Mouse (Mus musculus) heart, postnatal 14 days (tissue): Measurements from ENCODE around the gene Trex1. TPM values are rescaled to one million over a fixed set of nuclear protein-coding genes. Genes with fewer than 3 reads are reported as not detected.

Source experiments
- DNase-seq, 2 experiments: peaks; one replicate each; pipeline ENCODE4 v3.0.0; 2021 to 2022
- intact Hi-C: fragments of 180-260 bp; cut with DNase I; formaldehyde crosslinking; loops from one replicate; pipeline ENCODE4 v1.15.1; 2025
- total RNA-seq, 2 experiments: library from RNA; stranded (reverse); gene quantifications; 2 replicates each; pipeline ENCODE4 v1.2.3; 2021

Gene Trex1
- total RNA-seq, 2 experiments from 2014 or later: 10.4 to 10.6 TPM

DNA sequence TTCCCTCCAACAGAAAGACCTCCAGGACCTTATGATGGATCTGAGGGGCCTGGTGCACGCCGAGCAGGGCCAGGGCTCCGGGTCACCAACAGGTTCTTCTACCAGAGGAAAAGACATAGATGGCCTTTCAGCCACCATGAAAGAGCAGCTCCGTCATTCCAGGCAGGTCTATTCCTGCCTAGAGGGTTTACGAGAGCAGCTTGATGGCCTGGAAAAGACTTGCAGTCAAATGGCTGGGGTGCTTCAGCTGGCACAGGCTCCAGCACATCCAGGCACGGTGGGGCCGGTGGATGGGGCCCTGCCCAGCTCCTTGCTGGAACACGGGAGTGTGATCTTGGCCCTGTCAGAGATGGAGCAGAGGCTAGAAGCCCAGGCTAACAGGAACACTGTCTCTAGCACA, 32.3 kb upstream of the Trex1 start:
- no peak for DNase-seq
- intact Hi-C loops: no loop called here

DNA sequence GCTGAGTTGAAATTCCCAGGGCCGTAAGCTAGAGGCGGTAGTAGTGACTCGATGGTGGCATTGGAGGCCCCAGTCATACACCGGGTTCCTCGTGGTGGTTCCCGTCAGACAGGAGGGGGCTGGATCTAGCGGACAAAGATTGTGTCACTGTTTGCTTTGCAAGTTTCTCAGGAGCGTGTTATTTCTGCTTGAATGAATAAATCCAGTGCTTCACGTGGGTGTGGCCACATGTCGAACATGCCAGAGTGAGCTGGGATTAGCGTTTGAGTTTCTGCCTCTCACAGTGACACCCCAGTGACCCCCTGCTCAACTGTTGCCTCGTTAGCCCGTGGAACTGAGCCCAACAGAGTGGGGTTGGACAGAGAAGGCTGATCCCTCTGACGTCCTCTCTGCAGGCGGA, 30.9 kb upstream of the Trex1 start:
- intact Hi-C loops: no loop called here
- DNase-seq: no peak

DNA sequence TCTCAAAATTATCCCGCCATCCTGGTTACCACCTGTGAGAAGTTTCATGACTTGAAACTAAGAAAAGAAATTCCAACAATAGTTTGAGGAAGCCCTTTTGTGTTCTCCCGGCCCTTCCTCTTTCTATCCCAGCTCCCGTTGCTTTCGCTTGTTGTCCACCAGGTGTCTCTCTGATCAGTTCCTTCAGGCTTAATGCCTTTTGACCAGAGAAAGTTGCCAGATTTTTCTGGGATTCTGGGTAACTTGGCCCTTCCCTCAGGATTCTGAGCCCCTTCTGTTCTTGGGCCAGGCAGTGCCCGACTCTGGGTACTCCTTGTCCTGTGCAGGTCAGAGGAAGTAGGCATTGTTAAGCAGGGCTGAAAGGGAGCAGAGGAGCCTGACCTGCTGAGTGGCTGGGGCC, 28.5 kb upstream of the Trex1 start:
- DNase-seq: peak; percentile 44 to 72
- intact Hi-C loops: loop anchor here (1.0 kb wide), 1 partner anchor 31 kb away; no protein-coding TSS in a partner anchor

DNA sequence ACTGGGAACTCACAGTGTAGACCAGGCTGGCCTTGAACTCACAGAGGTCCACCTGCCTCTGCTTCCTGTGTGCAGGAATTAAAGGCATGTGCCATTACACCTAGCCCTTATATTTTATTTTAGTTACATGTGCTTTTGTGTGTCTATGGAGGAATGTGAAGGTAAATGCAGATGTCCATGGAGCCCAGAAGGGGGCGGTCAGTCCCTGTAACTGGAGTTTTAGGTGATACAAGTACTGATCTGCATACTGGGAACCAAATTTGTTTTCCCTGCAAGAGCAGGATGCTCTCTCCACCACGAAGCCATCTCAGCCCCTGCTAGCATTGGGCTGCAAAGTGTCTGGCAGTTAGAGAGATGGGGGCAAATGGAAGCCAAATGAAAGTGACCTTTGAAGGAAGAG, 25.4 kb upstream of the Trex1 start:
- intact Hi-C loops: no loop called here
- no peak for DNase-seq

DNA sequence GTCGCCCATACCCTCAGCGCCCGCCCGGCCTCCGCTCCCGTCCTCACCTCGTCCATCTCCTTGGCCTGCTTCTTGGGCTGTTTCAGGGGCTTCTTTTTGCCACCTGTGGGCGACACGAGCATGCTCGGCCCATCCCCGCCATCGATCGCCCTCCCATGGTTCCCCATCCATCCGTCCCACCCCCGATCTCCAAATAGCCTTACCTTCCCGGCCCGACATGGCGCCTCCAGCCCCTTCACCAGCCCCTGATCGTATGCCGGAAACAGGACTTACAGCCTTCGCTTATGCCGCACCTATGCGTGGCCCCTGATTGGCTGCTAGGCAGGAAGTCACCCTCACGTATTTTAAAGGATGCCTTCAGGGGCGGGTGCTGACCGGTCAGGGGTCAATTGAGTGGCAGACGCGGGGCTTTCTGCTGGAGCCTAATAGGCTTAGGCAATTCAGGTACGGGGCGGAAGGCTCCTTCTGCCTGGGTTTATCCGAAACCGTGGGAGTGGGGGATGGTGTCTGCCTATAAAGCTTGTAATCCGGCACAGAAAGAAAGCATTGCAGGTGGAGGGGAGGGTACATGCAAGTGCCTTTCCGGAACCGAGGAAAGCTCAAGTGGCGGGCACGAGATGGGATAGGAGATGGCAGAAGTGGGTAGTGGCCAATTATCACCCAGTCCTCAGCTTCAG, 22.7 kb upstream of the Trex1 start, which contains the start of the genes Ccdc51 and Tma7:
Gene Ccdc51 (plus strand): TSS at position 370 of the 677 bp plus-strand sequence.
Gene Tma7 (minus strand): TSS at position 464 of the 677 bp plus-strand sequence.
- intact Hi-C loops: no loop called here
- DNase-seq: peak; percentile 75 to 80

DNA sequence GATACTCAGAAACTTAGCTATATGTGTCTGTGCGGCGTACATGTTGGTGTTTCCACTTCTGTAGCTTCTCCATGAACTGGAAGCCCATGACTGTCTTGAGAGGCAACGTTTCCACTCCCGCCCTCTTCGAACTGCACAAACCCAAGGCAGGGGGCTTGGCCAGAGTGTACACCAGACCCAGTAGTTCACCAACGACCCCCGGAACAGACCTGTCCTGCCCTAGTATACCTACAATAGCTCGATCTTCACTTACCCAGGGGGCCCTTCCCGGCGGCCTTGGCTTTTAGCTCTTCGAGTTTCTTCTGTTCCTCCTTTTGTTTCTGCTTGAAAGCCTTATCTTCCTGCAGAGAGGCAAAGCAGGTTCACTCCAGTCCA, 22.2 kb upstream of the Trex1 start:
- no peak for DNase-seq
- intact Hi-C loops: no loop called here

DNA sequence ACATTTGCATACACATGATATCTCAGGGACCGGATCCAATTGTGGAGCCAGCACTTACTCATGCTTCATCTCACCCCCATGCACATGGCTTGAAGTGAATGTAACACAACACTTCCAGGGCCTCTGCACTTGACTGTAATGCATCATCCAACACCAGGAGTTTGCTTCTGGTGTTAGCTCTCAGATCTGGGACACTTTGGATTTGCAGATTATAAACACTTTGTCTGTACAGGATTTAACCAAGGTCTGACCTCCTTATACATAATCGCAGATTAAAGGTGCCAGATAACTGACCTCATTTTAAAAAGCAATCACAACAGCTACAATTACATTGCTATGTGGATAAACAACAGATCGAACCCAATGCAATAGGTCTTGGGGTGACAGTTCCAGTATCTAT, 21.0 kb upstream of the Trex1 start:
- intact Hi-C loops: no loop called here
- no peak for DNase-seq

DNA sequence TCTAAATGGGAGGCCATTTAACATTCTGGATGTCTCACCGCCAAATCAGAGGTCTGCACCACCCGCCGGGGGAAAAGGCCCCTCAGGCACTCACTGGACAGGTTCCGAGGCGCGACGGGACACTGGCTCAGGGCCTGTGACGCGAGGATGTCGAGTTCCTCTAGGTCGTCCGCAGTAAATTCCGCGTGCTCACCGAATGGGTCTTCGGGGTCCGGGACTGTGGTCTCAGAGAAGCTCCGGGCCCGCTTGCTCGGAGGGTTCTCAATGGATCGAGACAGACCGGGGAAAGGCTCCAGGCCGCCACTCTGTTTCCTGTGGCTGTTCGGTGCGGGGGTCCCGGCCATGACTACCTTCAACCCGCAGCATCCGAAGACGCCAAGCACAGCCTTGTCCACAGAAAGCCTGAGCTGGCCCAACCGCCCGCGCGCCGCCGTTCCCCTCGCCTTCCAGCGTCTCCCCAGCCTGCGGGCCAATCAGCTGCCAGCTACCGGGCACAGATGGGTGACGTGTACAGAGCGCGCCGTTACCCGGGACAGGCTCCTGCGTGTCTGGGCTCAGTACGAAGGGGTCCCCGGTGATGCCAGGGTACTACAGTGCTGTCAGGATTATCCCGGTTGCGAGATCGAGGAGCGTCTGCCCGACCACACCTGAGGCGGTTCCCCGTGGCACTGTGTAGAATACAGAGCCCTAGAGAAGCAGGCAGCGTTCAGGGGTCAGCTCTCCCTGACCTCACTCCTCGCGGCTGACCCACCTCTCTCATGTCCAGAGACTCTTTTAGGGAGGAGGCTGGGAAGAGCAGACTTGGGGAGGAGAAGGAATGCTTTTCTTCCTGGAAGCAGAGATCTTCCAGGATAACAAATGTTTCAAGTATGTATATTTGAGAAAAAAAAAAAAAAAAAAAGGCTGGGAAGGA, 14.4 kb upstream of the Trex1 start, which contains the start of gene Atrip:
Gene Atrip (minus strand): TSS at position 464 of the 913 bp plus-strand sequence.
- DNase-seq: peak; percentile 89 to 93
- intact Hi-C loops: no loop called here

DNA sequence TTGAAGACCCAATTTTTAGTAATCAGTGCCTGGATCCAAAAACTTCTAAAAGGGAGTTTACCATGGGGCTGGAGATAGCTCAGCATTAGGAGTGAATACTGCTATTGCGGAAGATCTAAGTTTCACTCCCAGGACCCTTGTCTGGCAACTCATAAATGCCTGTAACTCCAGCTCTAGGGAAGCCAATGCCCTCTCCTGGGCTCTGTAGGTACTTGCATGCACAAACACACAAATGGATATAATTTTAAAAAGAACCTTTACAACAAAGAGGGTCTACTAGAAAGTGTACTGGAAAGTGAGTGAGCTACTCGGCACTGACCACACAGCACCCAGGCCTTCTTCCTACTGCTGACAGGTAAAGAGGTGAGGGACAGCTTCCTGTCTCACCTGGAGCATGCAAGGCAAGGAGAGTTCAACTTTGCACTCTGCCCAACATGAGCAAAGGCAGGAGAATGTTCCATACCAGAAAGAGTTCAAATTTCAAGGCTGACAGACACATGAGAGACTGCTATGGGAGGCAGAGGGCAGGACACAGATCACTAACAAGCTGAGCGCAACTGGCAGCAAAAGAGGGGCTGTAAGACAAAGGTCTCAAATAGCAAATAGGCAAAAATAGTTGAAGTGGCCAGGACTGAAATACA, 8.7 kb upstream of the Trex1 start:
- intact Hi-C loops: no loop called here
- no peak for DNase-seq

DNA sequence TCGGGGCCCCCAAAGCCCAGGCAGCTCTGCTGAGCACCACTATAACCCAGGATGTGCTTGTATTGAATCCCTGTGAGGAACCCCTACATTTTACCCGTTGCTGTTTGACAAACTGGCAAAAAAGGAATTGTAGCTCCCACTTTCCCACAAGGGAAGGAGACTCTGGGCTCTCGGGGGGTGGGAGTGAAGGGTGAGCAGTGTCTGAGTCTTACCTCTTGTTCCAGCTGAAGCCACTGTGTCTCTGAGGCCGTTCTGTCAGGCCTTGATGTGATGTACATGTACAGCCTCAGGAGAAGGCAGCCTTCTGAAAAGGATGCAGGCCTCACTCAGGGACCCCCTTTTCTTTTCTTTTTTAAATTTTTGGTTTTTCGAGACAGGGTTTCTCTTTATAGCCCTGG, 1.4 kb upstream of the Trex1 start:
- intact Hi-C loops: loop anchor here (1.0 kb wide), 1 partner anchor 58 kb away; no protein-coding TSS in a partner anchor
- peak in 1 of 2 experiments; percentile 1 for DNase-seq

DNA sequence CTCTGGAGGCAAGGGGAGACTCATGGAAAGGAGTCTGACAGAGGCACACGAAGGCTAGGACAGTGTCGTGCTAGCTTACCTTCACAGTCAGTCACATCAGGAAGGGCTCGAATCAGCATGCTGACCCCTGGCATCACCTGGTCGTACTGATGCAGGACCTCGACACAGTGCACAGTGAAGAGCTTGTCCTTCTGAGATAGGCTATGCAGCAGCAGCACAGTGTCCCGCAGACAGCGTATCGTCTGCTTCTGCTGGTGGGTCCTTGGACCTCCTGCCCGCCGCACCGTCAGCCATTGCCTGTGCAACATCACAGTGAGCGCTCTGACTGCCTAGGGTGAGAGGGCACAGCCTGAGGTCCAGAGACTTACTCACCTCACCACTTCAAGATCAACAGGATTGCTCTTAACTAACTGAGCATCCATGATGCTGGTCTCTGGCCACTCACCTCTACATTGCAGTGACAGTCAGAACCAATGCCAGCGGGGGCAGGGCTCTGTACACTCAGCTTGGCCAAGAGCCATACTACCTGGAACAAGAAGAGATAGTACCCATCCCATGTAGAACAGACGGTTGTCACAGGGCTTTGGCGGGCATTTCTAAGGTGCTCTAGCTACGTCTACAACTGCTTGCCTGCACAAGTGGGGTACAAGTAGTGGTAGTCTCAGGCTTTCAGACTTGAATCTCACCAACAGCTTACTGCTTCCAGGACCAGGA, 807 bp upstream of the Trex1 start:
- intact Hi-C loops: loop anchor here (1.0 kb wide), 1 partner anchor 57 kb away; no protein-coding TSS in a partner anchor

DNA sequence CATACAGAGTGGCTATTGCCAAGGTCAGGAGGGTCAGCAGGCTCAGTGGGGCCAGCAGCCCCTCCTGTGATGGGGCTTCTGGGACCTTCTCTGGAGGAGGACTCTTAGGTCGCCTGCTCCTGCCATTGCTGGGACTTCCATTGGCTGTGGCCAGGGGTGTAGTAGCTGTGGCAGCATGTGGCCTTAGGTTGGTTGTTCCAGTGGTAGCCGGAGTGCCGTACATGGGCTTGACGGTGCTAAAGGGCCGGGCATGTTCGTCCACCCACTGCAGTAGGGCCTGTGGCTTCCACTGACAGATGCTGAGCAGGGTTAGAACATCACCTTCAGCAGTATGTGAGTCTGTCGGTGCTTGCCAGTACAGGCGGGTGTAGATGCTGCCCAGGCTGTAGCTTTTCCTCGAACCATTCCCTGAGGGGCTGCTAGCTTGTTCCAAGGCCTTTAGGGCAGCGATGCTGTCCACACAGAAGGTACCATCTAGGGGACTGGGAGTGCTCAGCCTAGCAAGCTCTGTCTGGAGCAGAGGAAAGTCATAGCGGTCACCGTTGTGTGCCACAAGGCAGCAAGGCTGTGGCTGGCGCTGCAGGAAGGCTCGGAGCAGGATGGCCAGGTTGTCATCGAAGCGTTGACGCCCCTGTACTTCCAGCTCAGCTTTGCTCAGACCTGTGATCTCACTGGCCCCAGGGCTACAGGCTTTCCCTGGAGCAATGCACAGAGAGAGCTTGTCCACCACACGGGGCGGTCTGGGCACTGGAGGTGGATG, 1.3 kb downstream of the Trex1 start:
- intact Hi-C loops: no loop called here
- peak in 1 of 2 experiments; percentile 8 for DNase-seq

More for the DNA sequence above, 807 bp upstream of the Trex1 start:
- peak in 1 of 2 experiments; percentile 6 for DNase-seq

DNA sequence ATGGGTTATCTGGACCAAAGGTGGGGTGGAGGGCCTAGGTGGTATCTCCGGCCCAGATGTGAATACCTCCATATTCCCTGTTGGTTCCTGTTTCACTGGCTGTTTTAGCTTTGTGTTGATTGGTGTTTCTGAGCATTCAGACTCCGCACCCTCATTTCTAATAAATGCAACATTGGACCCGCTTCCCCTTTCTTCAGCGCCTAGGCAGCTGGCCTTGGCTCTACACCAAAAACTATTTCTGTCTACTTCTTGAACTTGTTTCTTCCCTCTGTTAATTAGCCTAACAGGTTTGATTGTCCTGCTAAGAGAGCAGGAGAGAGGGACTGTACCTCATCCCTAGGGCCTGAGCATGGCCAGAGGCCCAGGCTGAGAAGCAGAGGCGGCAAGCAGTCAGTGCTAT, 2.0 kb downstream of the Trex1 start:
- peak in 1 of 2 experiments; percentile 3 for DNase-seq
- intact Hi-C loops: no loop called here

DNA sequence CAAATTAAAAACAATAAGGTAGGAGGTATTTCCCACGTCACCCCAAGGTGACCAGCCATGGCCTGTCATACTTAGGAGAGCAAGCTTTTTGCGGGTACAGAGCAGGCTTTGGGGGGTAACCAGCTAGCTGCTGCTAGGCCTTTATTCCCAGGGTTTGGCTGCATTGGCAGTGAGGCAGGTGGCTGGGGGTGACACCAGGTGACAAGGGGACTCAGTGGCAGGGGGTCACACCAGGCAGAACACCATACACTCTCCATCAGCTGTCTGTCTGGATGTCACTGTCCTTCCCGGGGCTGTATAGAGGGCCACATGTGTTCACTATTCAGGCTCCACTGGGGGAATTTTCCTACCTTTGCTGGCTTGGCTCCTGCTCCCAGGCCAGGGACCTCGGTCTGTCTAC, 2.6 kb downstream of the Trex1 start:
- intact Hi-C loops: no loop called here
- DNase-seq: peak in 1 of 2 experiments; percentile 2

DNA sequence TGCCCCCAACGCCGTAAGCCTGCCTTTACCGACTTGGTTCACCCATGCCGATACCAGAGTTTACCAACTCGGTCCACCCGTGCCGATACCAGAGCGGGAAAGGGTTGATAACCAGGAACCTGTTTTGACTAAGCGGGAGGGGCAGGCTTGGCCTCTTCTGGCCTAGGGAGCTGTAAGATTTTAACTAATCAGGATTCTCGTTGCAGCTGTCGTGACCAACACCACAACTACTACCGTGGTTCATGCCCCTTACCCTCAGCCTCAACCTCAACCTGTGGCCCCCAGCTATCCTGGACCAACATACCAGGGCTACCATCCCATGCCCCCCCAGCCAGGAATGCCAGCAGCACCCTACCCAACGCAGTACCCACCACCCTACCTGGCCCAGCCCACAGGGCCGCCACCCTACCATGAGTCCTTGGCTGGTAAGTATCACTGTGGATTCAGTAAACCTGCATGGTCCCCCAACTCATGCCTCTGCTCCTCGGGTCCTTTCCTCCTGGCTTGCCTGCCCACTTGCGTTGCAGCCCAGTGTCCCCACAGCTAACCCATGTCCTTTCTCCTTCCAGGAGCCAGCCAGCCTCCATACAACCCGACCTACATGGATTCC, 3.3 kb downstream of the Trex1 start:
- intact Hi-C loops: no loop called here
- peak in 1 of 2 experiments; percentile 1 for DNase-seq

DNA sequence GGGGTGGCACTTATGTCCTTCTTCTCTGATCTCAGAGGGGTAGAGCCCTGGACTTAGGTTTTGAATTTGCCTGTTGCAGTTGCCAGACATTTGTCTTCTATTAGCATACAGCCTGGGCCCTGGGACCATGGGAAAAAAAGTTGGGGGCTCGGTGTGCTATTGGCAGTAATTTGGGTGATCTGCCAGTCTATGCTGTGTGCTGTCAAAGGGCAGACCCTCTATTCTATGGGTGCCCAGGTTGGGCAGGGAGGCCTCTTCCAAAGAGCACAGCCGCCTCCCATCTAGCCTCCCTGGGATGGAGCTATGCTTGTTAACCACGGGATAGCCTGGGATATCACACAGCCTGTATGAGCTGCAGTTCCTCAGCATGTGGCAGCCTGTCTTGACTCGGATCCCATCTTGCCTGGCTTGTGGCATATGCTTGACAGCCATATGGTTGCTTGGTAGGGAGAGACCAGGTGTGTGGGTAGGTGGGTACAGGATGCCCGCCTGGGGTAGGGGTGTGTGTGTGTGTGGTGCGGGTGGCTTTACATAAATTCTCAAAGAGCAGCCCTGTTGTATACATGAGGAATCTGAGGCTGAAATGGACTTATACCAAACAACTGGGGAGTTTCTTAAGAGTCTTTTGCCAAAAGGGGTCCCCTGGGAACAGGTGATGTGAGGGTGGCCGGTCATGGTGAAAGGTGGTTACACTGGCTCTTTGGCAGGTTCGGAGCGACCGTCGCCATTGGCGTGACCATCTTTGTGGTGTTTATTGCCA, 4.1 kb downstream of the Trex1 start:
- DNase-seq: no peak
- intact Hi-C loops: no loop called here

DNA sequence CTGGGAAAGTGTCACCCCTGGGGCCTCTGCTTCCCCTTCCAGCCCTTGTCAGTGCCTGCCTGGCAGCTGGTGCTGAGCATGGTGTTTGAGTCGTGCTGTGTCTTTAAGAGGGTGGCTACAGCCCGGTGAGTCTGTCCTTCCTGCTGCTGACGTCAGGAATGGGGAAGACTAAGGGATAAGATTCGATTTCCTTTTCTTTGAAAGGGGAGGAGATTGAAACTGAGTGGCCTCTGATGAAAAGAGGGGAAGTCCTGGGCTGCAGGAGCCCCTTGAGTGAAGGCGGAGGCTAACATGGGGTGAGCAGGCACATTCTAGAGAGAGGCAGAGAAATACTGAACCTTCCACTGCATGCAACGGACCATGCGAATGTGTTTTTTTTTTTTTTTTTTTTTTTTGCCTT, 4.8 kb downstream of the Trex1 start:
- DNase-seq: peak; percentile 64 to 69
- intact Hi-C loops: no loop called here

DNA sequence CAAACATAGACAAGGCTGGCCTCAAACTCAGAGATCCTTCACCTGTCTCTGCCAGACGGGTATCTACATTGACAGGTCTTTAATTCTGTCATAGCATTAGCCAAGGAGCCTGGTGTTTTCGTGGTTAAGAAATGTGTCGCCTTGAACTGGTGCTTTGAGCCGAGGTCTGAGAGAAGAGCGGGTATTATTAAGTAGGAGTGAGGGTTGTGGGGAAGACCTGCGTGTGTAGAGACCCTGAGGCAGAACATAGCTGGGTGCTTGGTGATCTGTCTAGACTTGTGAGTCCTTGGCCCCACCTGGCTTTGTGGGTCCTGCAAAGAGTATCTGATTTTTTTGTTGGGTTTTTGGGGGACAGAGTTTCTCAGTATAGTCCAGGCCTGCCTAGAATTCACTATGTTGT, 5.7 kb downstream of the Trex1 start:
- intact Hi-C loops: no loop called here
- peak in 1 of 2 experiments; percentile 1 for DNase-seq
